Mouse (Mus musculus) left cerebral cortex, postnatal 36 days (tissue): Measurements from ENCODE around the gene Susd3. TPM values are rescaled to one million over a fixed set of nuclear protein-coding genes. Genes with fewer than 3 reads are reported as not detected.

Experiments
- DNase-seq, 2 experiments: peaks; one replicate each; pipeline ENCODE4 v3.0.0; 2021 to 2022; ENCODE audit warnings: low spot score in 2 of 2, mixed read lengths in 1 of 2
- intact Hi-C: fragments of 180-260 bp; cut with DNase I; formaldehyde crosslinking; loops from one replicate; pipeline ENCODE4 v1.15.1; 2025
- total RNA-seq, 2 experiments: library from RNA; stranded (reverse); gene quantifications; 2 replicates each; pipeline ENCODE4 v1.2.3; 2021

The Susd3 gene
- total RNA-seq, 2 experiments from 2014 or later: 2.4 to 2.7 TPM

DNA sequence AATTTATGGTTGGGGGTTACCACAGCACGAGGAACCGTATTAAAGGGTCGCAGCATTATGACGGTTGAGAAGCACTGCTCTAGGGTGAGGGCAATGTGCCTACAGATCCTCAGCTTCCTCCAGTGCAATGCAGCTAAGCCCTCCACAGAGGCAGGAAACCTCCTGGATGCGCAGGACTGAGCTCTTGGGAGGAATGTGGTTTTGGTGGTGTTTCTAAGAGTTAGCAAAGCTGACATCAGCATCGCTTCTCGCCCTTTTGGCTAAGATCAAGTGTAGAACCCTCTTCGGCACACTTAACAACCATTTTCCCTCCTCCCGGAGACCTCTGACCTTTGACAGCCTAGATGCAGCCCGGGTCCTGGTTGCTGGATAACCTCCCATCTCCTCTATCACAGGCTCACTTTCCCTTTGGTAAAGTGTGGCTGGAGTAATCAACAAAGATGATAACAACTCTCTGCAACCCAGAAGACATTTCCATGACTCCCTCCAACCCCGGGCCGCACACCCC is 1.2 kb downstream of the Susd3 start:
- intact Hi-C loops: no loop called here
- no peak for DNase-seq

DNA sequence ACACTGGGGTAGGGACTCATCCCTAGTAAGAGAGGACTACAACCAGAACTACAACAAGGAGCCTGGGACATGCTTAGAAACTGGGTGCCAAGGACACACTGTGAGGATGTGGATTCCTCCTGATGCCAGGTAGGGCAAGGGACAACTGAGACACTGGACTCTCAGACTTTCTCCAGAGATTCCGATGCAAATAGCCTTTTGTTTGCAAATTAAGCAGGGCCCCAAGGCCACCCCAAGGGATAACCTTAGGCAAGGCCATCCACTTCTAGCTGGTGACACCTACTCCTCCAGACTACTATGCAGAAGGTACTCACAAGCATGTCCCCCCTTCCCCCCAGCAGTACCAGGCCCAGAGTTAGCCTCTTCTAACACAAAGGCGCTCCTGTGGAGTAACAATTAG is 1.9 kb downstream of the Susd3 start:
- intact Hi-C loops: no loop called here
- no peak for DNase-seq

DNA sequence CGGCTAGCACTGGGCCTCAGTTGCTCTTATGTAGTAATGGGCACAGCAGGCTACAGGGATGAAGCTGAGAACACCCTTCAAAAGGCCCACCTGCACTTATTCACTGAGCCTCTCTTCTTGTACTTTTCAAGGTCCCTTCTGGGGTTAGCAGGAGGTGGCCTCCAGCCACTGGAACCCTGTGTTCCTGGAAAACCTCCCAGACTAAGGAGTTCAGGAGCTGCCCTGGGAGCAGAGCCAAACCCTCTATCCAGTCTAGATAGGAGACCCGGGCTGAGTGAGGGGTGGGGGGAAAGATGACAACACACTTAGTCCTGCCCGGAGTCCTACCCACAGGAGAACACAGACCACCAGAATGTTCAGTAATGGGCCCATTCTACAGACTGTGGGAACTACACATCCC is 2.5 kb downstream of the Susd3 start:
- intact Hi-C loops: no loop called here
- DNase-seq: no peak

DNA sequence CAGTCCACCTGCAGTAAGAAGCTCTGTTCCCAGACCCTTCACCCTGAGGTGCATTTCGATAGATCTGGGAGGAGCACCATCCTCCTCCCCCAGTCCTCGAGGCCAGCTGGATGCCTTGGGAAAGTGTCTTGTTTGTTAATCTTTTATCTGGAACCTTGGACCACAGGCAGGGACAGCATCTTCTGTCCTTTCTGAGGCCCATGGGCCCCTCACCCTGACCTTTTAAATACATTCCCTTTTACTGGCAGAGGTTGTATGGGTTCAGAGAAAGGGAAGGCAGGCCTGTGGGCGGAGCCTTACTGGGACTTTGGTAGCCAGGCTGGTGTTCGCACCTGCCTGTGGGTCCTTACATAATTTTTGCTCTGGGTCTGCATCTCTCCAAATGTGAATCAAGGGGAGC is 3.3 kb downstream of the Susd3 start:
- DNase-seq: no peak
- intact Hi-C loops: no loop called here

DNA sequence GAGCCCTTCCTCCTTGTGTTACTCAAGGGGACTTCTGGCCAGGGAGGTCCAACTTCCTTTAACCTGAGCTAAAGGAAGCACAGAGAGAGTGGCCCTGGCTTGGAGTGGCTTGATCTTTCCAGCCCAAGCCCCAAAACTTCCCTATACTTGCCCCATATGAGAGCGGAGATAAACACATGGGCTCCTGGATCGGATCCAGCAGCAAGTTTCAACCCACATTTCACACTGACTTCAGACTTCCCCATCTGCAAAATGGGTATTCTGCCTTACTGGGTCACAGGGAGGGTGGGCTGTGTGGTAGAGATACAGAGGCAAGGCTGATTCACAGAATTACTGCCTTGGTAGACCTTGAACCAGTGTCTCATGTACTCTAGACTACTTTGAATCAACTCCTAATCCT is 5.0 kb downstream of the Susd3 start:
- intact Hi-C loops: no loop called here
- no peak for DNase-seq

DNA sequence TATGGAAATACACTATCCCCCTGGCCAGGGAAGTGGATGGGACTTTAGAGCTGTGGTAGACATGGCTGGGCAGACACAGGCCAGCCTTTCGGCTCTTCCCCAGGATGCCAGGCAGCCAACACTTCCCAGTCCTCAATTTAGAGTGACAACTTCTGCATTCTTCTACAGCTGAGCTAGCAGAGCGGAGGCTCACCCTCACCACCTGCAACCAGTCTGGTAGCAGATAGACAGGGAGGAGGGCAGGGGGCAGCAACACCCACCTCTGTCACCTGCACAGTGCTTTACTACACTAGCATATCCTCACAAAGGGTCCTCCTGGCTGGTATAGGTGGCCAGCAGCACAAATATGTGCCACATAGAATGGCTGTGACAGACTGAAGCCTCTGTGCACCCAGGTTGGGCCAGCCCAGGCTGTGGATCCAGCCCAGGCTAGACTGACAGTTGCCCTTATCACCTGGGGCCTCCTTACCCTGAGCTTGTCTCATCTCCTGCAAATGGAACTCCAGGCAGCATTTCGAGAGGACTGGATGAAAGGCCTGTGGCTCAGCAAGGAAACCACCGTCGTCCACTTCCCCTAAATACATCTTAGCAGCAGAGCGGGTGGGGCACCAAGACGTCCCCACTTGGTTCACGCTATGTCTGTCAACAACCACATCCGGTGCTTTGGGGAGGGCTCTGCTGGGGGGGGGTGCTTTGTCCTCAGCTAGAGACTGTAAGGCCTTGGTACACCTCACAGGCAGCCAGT is 6.0 kb downstream of the Susd3 start:
- no peak for DNase-seq

DNA sequence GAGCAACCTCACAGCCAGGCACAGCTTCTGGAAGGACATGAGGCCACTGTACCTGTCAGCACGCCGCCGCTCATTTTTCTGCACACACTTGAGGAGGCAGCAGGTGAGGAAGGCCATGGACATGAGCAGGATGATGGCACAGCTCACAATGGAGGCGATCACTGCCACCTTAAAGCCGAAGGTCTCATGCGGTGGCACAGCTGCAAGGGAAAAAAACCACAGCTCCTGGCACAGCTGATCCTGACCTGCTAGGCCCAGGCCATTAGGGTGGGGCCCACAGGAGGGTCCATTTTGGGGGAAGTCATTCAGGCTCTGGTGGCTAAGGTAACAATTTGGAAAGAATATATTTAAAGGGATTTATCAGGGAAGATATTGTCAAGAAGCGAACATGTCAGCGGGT is 9.8 kb downstream of the Susd3 start:
- DNase-seq: no peak
- intact Hi-C loops: no loop called here

More for the DNA sequence above, 6.0 kb downstream of the Susd3 start:
- intact Hi-C loops: no loop called here

DNA sequence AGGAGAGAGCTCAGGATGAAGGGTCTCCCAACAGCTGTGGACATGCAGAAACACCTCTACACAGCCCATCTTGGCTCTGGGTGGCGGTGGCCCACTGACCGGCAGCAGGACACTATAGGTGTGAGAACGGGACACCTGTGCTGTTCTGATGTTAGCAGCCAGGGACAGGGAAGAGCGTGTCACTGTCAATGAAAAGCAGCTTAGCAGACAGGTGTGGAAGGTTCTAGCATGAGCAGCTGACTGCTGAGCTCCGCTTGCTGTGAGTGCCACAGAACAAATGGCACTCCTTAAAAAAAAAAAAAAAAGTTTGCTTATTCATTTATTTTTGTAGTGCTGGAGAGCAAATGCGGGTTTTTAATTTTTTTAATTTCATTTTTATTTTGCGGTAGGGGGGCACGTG is 10.9 kb downstream of the Susd3 start:
- intact Hi-C loops: no loop called here
- DNase-seq: no peak

DNA sequence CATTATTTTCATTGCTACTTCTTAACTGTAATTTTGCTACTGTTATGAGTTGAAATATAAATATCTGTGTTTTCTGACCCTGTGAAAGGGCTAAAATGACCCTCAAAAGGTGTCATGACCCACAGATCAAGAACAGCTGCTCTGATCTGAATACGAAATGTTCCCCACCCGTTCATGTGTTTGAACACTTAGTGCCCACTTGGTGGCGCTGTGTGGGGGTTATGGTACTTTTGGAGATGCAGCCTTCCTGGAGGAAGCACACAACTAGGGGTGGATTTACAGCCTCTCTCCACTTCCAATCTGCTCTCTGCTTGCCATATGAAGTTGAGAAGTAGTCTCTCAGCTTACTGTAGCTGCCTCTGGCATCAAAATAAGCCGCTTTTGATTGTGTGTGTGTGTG is 13.8 kb downstream of the Susd3 start:
- intact Hi-C loops: no loop called here
- no peak for DNase-seq

DNA sequence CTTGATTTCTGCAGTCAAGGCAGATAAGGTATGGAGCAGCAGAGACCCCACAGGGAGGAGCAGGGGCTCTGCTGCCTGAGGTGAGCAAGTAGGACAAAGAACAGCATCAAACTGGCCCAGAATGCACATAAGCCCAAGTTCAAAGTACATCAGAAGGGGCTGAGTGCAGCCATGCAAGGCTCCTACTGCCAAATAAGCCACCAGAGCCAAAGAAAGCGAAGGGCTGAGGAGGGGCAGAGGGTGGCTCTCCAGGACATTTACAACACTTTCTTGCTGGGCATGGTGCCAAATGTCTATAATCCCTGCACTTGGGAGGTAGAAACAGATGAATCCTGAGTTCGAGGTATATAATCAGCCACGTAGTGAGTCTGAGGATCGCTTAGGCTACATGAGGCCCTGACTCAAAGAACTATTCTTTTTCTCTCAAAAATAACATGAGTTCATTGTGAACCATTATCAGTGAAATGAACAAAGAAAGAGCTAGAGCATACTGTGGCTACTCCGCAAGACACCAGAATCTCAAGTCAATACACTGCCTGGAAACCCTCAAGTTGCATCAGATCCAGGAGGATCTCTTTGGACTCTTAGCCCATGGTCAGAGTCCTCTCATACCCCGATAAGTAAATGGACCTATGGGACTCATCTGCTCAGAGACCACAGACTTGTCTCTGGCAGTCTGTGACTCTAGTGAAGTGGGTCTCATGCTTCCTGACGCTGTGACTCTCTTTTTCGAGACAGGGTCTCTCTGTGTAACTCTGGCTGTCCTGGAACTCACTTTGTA is 14.5 kb downstream of the Susd3 start:
- no peak for DNase-seq
- intact Hi-C loops: no loop called here

DNA sequence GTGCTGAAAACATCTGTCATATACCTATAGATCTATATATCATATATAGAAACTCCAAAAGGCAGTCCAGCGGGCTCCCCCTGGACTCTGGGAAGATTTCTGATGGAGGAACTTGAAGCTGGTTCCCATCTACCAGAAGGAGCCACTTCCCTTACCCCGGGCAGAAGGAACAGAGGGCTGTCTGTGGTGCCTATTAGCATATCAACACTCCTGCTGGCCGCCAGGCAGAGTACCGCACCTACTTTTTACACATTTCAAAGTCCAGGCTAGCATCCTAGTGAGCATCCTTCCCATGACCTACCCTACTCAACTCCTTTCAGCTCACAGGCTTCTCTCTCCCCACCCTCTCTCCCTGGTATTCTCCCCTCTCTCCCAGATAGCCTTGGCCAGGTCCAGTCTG is 22.9 kb downstream of the Susd3 start:
- DNase-seq: no peak
- intact Hi-C loops: no loop called here

DNA sequence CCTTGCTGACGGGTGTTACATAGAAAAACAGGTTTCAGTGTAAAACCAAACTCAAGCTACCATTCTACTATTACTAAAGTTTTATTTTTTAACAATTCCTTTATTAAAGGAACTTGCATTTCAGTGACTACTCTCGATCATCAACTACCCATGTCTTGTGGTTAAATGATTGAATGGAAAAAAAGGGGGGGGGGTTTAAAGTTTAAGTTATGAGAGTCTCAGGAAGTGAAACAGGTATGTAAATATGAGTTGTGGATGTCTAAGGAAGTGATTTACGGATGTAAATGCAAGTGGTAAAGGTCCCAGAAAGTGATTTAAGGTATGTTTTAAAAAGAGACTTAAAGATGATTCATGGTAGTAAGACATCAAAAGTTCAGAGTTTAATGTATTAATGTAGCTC is 23.3 kb downstream of the Susd3 start:
- intact Hi-C loops: no loop called here
- no peak for DNase-seq

DNA sequence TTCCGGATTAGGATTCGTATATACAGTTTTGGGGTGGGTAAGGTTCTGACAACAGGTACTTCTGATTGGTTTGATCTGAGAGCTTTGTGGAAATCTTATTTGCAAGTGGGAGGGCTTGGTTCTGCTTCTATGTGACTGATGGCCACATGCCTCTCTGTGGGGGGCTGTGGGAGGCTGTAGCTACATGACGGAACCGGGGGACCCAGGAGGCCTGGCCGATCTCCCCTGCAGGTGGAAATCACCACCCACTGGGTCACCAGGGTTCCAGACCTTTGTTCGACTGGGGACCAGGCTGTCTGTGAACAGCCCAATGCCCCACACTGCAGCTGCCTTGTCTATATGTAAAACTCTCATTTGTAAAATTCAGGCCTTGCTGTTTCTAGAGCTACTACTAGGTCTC is 23.8 kb downstream of the Susd3 start:
- DNase-seq: no peak
- intact Hi-C loops: no loop called here

DNA sequence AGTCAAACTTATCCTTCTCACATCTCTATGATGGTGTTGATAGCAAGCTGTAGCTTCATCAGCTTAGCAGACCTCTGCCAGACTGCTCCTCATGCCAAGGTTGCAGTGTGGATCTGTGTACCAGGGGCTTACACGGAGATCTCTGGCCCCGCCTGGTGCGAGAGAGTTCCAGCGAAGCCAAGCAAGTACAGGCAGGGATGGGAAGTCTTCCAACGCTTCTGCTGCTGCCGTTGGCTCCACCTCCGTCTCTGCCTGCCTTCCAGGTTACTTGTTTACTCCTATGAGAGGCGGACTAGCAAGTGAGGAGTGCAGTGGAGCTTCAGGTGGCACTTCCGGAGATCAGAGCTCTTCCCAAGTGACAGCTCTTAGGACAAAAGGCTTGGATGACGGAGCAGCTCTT is 24.2 kb downstream of the Susd3 start:
- intact Hi-C loops: no loop called here
- no peak for DNase-seq

DNA sequence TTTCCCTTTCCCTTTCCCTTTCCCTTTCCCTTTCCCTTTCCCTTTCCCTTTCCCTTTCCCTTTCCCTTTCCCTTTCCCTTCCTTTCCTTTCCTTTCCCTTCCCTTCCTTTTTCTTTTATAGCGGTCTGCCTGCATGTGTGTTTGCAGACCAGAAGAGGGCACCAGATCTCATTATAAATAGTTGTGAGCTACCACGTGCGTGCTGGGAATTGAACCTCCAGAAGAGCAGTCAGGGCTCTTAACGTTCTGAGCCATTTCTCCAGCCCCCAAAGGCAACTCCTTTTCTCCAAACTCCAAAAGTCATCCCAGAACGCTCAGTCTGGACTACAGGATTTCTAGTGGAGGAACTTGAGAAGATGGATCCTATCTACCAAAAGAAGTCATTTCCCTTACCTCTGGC is 27.6 kb downstream of the Susd3 start:
- DNase-seq: no peak
- intact Hi-C loops: no loop called here

DNA sequence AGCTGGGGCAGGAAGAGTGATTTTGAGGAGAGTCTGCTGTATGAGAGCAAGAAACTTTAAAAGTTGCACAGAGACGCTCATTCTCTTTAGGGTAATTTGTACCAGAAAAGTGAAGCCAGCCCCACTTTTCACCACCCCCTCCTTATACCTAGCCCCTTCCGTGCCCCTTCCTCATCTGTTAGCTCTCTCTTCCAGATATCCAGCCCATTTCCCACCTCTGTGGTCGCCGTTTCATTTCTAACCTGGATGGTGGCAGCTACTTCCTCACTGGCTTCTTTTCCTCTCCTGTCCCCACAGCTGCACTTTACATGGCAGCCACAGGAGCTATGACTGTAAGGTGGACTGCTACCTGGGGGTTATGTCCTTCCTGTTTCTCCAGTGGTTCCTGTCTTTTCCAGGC is 29.1 kb downstream of the Susd3 start:
- no peak for DNase-seq
- intact Hi-C loops: no loop called here

DNA sequence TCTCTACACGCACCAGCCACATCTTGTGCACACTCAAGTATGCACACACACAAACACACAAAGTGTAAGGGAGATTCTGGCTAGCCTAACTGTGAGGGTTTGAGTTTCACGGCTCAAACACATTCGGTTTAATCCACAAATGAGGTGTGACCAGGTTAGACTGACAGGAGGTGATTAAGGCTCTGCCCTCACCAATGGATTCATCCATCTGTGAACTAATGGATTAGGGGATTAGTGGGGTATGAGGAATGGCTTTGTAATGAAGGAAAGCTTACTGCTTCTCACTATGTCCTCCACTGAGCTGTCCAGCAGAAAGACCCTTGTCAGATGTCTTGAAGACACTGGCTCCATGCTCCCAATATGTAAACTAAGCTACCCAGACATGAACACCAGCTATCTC is 29.9 kb downstream of the Susd3 start:
- DNase-seq: no peak
- intact Hi-C loops: no loop called here

DNA sequence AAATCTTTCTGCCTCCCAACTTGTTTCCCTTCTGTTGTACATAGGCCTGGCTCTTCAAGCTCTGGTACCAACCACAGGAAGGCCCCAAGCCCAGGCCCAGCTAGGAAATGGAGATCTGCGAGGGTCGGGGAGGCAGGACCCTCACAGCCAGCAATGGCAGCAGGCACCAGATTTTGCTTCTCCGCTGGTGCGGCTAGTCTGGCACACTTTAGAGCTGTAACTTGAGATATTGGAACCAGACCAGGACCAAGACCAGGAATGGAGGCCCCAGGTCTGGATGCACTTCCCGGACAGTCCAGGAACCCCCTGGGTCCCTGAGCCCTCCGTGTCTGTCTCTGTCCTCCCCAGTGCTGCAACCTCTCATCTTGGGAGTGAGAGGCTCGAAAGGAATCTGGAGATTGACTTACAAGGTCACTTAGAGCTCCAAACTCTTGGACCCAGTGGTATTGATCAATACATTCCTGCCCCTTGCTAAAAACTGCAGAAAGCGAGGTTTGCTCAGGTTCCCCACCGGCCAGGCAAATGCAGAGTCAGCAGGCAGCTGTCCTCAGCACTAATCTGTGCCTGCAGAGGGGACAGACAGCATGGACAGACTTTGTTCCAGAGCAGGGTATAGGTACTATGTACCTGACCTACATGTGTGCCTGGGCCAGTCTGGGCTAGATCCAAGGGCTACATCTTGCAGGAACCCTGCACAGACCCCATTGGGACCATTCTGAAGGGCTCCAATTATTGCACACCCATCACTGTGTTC is 31.5 kb downstream of the Susd3 start:
- DNase-seq: no peak
- intact Hi-C loops: no loop called here

DNA sequence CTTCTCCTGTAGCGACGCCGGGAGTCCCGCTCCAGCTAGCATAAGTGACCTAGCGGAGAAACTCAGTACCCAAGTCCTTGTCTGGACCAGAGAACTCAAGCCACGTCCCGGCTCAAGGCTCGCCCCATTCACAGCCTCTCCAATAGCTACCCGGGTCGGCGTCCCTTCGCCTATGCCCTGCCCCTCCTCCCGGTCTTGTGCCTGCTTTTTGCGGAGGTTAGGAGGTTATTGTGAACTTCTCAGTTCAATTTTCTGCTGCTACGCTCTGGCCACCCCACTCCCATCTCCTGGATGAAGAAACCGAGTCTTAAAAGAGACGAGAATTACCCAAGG is 32.3 kb downstream of the Susd3 start:
- intact Hi-C loops: no loop called here

DNA sequence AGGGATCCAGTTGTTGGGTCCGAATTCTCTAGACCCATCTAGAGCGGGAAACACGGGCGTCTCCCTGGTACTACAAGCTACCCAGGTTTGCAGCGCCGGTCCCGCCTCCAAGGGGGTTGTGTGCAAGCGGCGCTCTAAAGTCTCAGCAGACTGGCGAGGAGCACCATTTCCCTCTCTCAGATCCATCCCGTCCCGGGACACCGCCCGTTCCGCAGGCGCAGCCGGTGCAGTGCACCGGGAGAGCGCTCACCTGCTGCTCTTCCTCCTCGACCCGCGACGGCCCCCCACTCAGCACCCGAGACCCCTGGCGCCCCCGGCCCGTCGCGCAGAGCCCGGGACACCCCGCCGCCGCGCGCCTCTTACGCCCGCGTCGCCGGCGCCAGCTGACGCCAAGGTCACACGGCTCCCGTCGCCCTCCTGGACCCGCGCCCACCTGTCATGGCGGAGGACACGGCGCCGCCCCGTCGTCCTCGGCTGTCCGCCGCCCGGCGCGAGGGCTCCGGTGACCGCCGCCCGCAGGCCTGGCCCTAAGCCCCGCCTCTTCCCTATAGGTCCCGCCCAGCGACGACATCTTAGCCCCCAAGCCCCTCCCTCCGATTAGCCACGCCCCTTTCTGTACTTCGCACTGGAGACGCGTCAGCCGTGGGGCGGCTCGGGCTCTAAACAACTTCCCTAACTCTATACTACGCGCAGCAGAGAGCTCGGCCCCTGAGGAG is 32.8 kb downstream of the Susd3 start, which contains the start of gene Card19:
Card19 (minus strand) TSS at position 534 of the 716 bp plus-strand sequence.
- DNase-seq: peak; percentile 82 to 84
- intact Hi-C loops: no loop called here

More for the DNA sequence above, 32.3 kb downstream of the Susd3 start:
- DNase-seq: no peak
